Mouse (Mus musculus) forebrain, embryonic 13.5 days (tissue): ENCODE data around the gene Gm49322. TPM values are rescaled to one million over a fixed set of nuclear protein-coding genes. Genes with fewer than 3 reads are reported as not detected.

Source experiments
- ATAC-seq: fragments of 200-750 bp; cut with Nextera tagmentation; 2 replicates; pipeline ENCODE4 v1.8.0; 2017
- H3K27ac ChIP-seq: fragments of 300-500 bp; sonication (generic); 2 replicates; pipeline ENCODE4 v1.5.1; 2015; ENCODE audit warnings: inconsistent platforms, mild to moderate bottlenecking, moderate library complexity
- H3K27me3 ChIP-seq: fragments of 300-500 bp; sonication (generic); 2 replicates; pipeline ENCODE4 v1.6.1; 2015; ENCODE audit warnings: mild to moderate bottlenecking, inconsistent platforms
- H3K36me3 ChIP-seq: fragments of 300-500 bp; sonication (generic); 2 replicates; pipeline ENCODE4 v1.6.1; 2015; ENCODE audit warnings: mild to moderate bottlenecking, inconsistent platforms; ENCODE audit not compliant: poor library complexity, severe bottlenecking
- H3K4me1 ChIP-seq: fragments of 300-500 bp; sonication (generic); 2 replicates; pipeline ENCODE4 v1.6.1; 2015; ENCODE audit warnings: inconsistent platforms
- H3K4me2 ChIP-seq: fragments of 300-500 bp; sonication (generic); 2 replicates; pipeline ENCODE4 v1.6.1; 2015; ENCODE audit warnings: inconsistent platforms, mild to moderate bottlenecking, moderate library complexity
- H3K4me3 ChIP-seq: fragments of 300-500 bp; sonication (generic); 2 replicates; pipeline ENCODE4 v1.5.1; 2015; ENCODE audit warnings: mild to moderate bottlenecking, inconsistent platforms
- H3K9ac ChIP-seq: fragments of 300-500 bp; sonication (generic); 2 replicates; pipeline ENCODE4 v1.6.1; 2015; ENCODE audit warnings: mild to moderate bottlenecking, inconsistent platforms
- H3K9me3 ChIP-seq: fragments of 300-500 bp; sonication (generic); replicated peaks from 2 replicates; pipeline ENCODE4 v1.6.1; 2016; ENCODE audit warnings: inconsistent platforms
- WGBS: fragments of 180-500 bp; shearing (Covaris S2); methylation state at CpG from one replicate; pipeline ENCODE4 v1.1.7; 2015; 5-methylcytosine and 5-hydroxymethylcytosine counted together
- polyA plus RNA-seq: library from polyadenylated mRNA; unstranded; fragments of >200 nt; fragmentation: Nextera tagmentation; extraction: Ambion mirVana; gene quantifications from 2 replicates; pipeline ENCODE4 v1.2.1, GENCODE M21; 2015

Gene Gm49322
- polyA plus RNA-seq, 1 experiment from 2014 or later, result 4.4 TPM

GRCm38 (mm10) chr10:80584642-80585552, 20.9 kb upstream of the Gm49322 start:
- Histone ChIP-seq H3K4me2 (no peak overlapping the region), H3K27ac (no peak overlapping the region)
- no peak for ATAC-seq

GRCm38 (mm10) chr10:80585581-80585980, 20.2 kb upstream of the Gm49322 start:
- 98% methylated on average over 8 of the region's 8 CpGs for WGBS
- no peak for ATAC-seq
- peaks cover 39% of the 10 kb centered on the region for H3K36me3 ChIP-seq
- 0 out of 2 replicates have a peak overlapping the region, but pooled peaks have one; percentile 8 for H3K9ac ChIP-seq
- H3K4me2 ChIP-seq, result no peak overlapping the region
- peaks cover 26% of the 10 kb centered on the region for H3K4me1 ChIP-seq
- H3K4me3 ChIP-seq, result no peak overlapping the region
- no peaks in the 10 kb centered on the region for H3K27me3 ChIP-seq
- no peaks in the 10 kb centered on the region for H3K9me3 ChIP-seq
- no peak overlapping the region for H3K27ac ChIP-seq

More at GRCm38 (mm10) chr10:80584642-80585552, 20.9 kb upstream of the Gm49322 start:
- H3K36me3 ChIP-seq, result peaks cover 39% of the 10 kb centered on the region
- 77% methylated on average over 12 of the region's 12 CpGs for WGBS
- no peak overlapping the region for H3K4me3 ChIP-seq
- H3K27me3 ChIP-seq, result no peaks in the 10 kb centered on the region
- H3K4me1 ChIP-seq, result peaks cover 26% of the 10 kb centered on the region
- peak overlapping the region; percentile 26; the same call in 1 of the 2 replicates for H3K9ac ChIP-seq
- H3K9me3 ChIP-seq, result no peaks in the 10 kb centered on the region

- H3K9ac ChIP-seq, result no peak overlapping the region
- no peak overlapping the region for H3K4me3 ChIP-seq
- ATAC-seq, result no peak
- H3K4me1 ChIP-seq, result peaks cover 26% of the 10 kb centered on the region
- peaks cover 39% of the 10 kb centered on the region for H3K36me3 ChIP-seq
- 94% methylated on average over 41 of the region's 51 CpGs for WGBS
- no peaks in the 10 kb centered on the region for H3K9me3 ChIP-seq
- no peak overlapping the region for H3K4me2 ChIP-seq
- no peak overlapping the region for H3K27ac ChIP-seq
- H3K27me3 ChIP-seq, result no peaks in the 10 kb centered on the region
Measured at GRCm38 (mm10) chr10:80586407-80587304, 19.2 kb upstream of the Gm49322 start.

GRCm38 (mm10) chr10:80587305-80587657, 18.5 kb upstream of the Gm49322 start:
- 41% methylated on average over 4 of the region's 4 CpGs for WGBS
- no peak for ATAC-seq
- H3K9me3 ChIP-seq, result no peaks in the 10 kb centered on the region
- H3K36me3 ChIP-seq, result peaks cover 39% of the 10 kb centered on the region
- H3K27me3 ChIP-seq, result no peaks in the 10 kb centered on the region
- 0 out of 2 replicates have a peak overlapping the region, but pooled peaks have one; percentile 16 for H3K9ac ChIP-seq
- peaks cover 26% of the 10 kb centered on the region for H3K4me1 ChIP-seq
- H3K4me3 ChIP-seq, result no peak overlapping the region
- H3K4me2 ChIP-seq, result no peak overlapping the region
- H3K27ac ChIP-seq, result no peak overlapping the region

- H3K27me3 ChIP-seq, result no peaks in the 10 kb centered on the region
Measured at GRCm38 (mm10) chr10:80589127-80589878, 16.5 kb upstream of the Gm49322 start.

GRCm38 (mm10) chr10:80589879-80590854, 15.7 kb upstream of the Gm49322 start, which contains the start of gene Abhd17a:
Gene Abhd17a, minus strand, starts transcription at chr10:80590341.
- peak within 1 kb of the TSS; percentile 96 for H3K9ac ChIP-seq
- H3K4me3 ChIP-seq, result peak within 1 kb of the TSS; percentile 90
- WGBS, result 0% methylated on average over 60 of the region's 73 CpGs
- peaks cover 18% of the 10 kb centered on the region for H3K36me3 ChIP-seq
- ATAC-seq, result peak; percentile 98
- 0 out of 2 replicates have a peak, but pooled peaks cover 3% of the 10 kb centered on the region for H3K27me3 ChIP-seq
- H3K4me2 ChIP-seq, result peak within 1 kb of the TSS; percentile 94
- 0 out of 2 replicates have a peak within 1 kb of the TSS, but pooled peaks have one; percentile 21 for H3K27ac ChIP-seq
- no peaks in the 10 kb centered on the region for H3K9me3 ChIP-seq
- peaks cover 26% of the 10 kb centered on the region for H3K4me1 ChIP-seq

More at GRCm38 (mm10) chr10:80589127-80589878, 16.5 kb upstream of the Gm49322 start:
- peak overlapping the region; percentile 96 for H3K9ac ChIP-seq
- H3K4me1 ChIP-seq, result peaks cover 26% of the 10 kb centered on the region
- ATAC-seq, result no peak
- peak overlapping the region; percentile 94 for H3K4me2 ChIP-seq
- peaks cover 26% of the 10 kb centered on the region for H3K36me3 ChIP-seq
- H3K27ac ChIP-seq, result no peak overlapping the region
- H3K9me3 ChIP-seq, result no peaks in the 10 kb centered on the region
- peak overlapping the region; percentile 90 for H3K4me3 ChIP-seq
- WGBS, result 23% methylated on average over 12 of the region's 12 CpGs

GRCm38 (mm10) chr10:80596318-80596717, 9.5 kb upstream of the Gm49322 start:
- peaks cover 17% of the 10 kb centered on the region; the same call in 1 of the 2 replicates for H3K27me3 ChIP-seq
- H3K27ac ChIP-seq, result no peak overlapping the region
- no peak overlapping the region for H3K9ac ChIP-seq
- no peak overlapping the region for H3K4me2 ChIP-seq
- no peak for ATAC-seq
- no peak overlapping the region for H3K4me3 ChIP-seq
- H3K4me1 ChIP-seq, result no peaks in the 10 kb centered on the region
- no peaks in the 10 kb centered on the region for H3K9me3 ChIP-seq
- no peaks in the 10 kb centered on the region for H3K36me3 ChIP-seq
- 37% methylated on average over 4 of the region's 4 CpGs for WGBS

- Histone ChIP-seq H3K4me1 (peaks cover 25% of the 10 kb centered on the region), H3K4me2 (peak within 1 kb of the TSS; percentile 89), H3K27me3 (peaks cover 6% of the 10 kb centered on the region; the same call in 1 of the 2 replicates), H3K9ac (peak within 1 kb of the TSS; percentile 66), H3K27ac (peak within 1 kb of the TSS; percentile 80), H3K36me3 (peaks cover 18% of the 10 kb centered on the region), H3K4me3 (peak within 1 kb of the TSS; percentile 60), H3K9me3 (no peaks in the 10 kb centered on the region)
- ATAC-seq, result peak; percentile 97
- WGBS, result under 1% methylated on average over 54 of the region's 54 CpGs
Measured at GRCm38 (mm10) chr10:80602698-80603325, 3.0 kb upstream of the Gm49322 start, which contains the start of the genes Scamp4 and Adat3. Gene Scamp4, plus strand, starts transcription at chr10:80602872. Gene Adat3, plus strand, starts transcription at chr10:80602880.

- H3K9me3 ChIP-seq, result no peaks in the 10 kb centered on the region
- peak overlapping the region; percentile 60 for H3K4me3 ChIP-seq
- peak overlapping the region; percentile 89 for H3K4me2 ChIP-seq
- H3K4me1 ChIP-seq, result peaks cover 25% of the 10 kb centered on the region
- WGBS, result 34% methylated on average over 7 of the region's 7 CpGs
- H3K36me3 ChIP-seq, result peaks cover 24% of the 10 kb centered on the region
- H3K27ac ChIP-seq, result peak overlapping the region; percentile 80
- H3K9ac ChIP-seq, result peak overlapping the region; percentile 66
- peaks cover under 1% of the 10 kb centered on the region; the same call in 1 of the 2 replicates for H3K27me3 ChIP-seq
- no peak; the same call in 1 of the 2 replicates for ATAC-seq
Measured at GRCm38 (mm10) chr10:80603364-80603763, 2.5 kb upstream of the Gm49322 start.

- no peaks in the 10 kb centered on the region for H3K27me3 ChIP-seq
- H3K4me1 ChIP-seq, result peaks cover 25% of the 10 kb centered on the region
- H3K9me3 ChIP-seq, result no peaks in the 10 kb centered on the region
- no peak for ATAC-seq
- H3K27ac ChIP-seq, result no peak overlapping the region
- peak overlapping the region; percentile 60 for H3K4me3 ChIP-seq
- H3K9ac ChIP-seq, result peak overlapping the region; percentile 66
- peaks cover 31% of the 10 kb centered on the region for H3K36me3 ChIP-seq
- peak overlapping the region; percentile 89 for H3K4me2 ChIP-seq
- 92% methylated on average over 7 of the region's 7 CpGs for WGBS
Measured at GRCm38 (mm10) chr10:80604001-80604509, 1.8 kb upstream of the Gm49322 start.
